In genomic region chr10:59978401-59978800, GRCm38 (mm10) we compare ENCODE assay signal across 10 mouse cellular contexts. TPM values are rescaled to one million over a fixed set of nuclear protein-coding genes. Genes with fewer than 3 reads are reported as not detected.
DNase-seq lines count a peak whose midpoint lies in the region; ATAC-seq and TF ChIP-seq lines count a peak whose summit lies in the region.
"Had no signal": no experiment of that assay in that cellular context is flagged by ENCODE, and none has a peak within 500 bp of the region (broad histone marks: within the 10 kb centered on the region; RNA-seq: fewer than 3 reads in every experiment).

No protein-coding gene starts in this region.

- DNase-seq in lung, embryonic 14.5 days = no peak
- DNase-seq in lung, postnatal 25 days (ENCODE audit: low spot score) = no peak
- DNase-seq in forebrain, postnatal 0 days = no peak
- DNase-seq in cerebellum, postnatal 14 days = no peak
- DNase-seq in cerebellum, adult 9-10 months = no peak
- DNase-seq: liver, embryonic 13.5 days had no signal

- no peak for TF ChIP-seq CTCF in lung, embryonic 14.5 days (IDR thresholded peaks at IDR 0.05; ENCODE audit: low read depth)
- no peak for TF ChIP-seq CTCF in forebrain, postnatal 0 days (IDR thresholded peaks at IDR 0.05; ENCODE audit: low read depth)
- TF ChIP-seq CTCF in olfactory bulb, adult 2 months (IDR thresholded peaks at IDR 0.05; ENCODE audit: insufficient read depth, low read depth, low read length) = no peak

- no peak overlapping the region for H3K4me2 ChIP-seq in lung, embryonic 14.5 days
- no peak overlapping the region for H3K4me2 ChIP-seq in forebrain, postnatal 0 days (ENCODE audit: low read depth)
- H3K4me2 ChIP-seq in limb, embryonic 12.5 days = no peak overlapping the region
- H3K4me2 ChIP-seq: liver, embryonic 13.5 days had no signal

- H3K4me3 ChIP-seq in lung, embryonic 14.5 days (ENCODE audit: low read depth, low read length) = no peak overlapping the region
- no peak overlapping the region for H3K4me3 ChIP-seq in forebrain, postnatal 0 days (ENCODE audit: low read depth, low read length)
- H3K4me3 ChIP-seq in limb, embryonic 12.5 days (replicated peaks) = no peak overlapping the region
- H3K4me3 ChIP-seq in olfactory bulb, adult 2 months (ENCODE audit: insufficient read depth, low read depth, low read length) = no peak overlapping the region
- H3K4me3 ChIP-seq: erythroblast, embryonic 14.5 days; liver, embryonic 13.5 days had no signal

- no peaks in the 10 kb centered on the region for H3K27me3 ChIP-seq in lung, embryonic 14.5 days (ENCODE audit: insufficient read depth, low read length)
- no peaks in the 10 kb centered on the region for H3K27me3 ChIP-seq in forebrain, postnatal 0 days (ENCODE audit: insufficient read depth, low read length)
- H3K27me3 ChIP-seq in limb, embryonic 12.5 days = no peaks in the 10 kb centered on the region
- H3K27me3 ChIP-seq: liver, embryonic 13.5 days had no signal

- H3K9me3 ChIP-seq in lung, embryonic 14.5 days (ENCODE audit: low read depth, low read length) = no peaks in the 10 kb centered on the region
- H3K9me3 ChIP-seq in forebrain, postnatal 0 days (ENCODE audit: low read length) = no peaks in the 10 kb centered on the region
- no peaks in the 10 kb centered on the region for H3K9me3 ChIP-seq in limb, embryonic 12.5 days
- H3K9me3 ChIP-seq: liver, embryonic 13.5 days had no signal

- peak overlapping the region; percentile 63; the same call in 1 of the 2 replicates for H3K27ac ChIP-seq in lung, embryonic 14.5 days (ENCODE audit: low read depth)
- H3K27ac ChIP-seq in forebrain, postnatal 0 days (ENCODE audit: low read depth, low read length) = peak overlapping the region; percentile 66
- peak overlapping the region; percentile 69; the same call in 1 of the 2 replicates for H3K27ac ChIP-seq in limb, embryonic 12.5 days
- peak overlapping the region; percentile 94 for H3K27ac ChIP-seq in olfactory bulb, adult 2 months (ENCODE audit: insufficient read depth, low read depth, low read length)
- H3K27ac ChIP-seq: liver, embryonic 13.5 days had no signal

- no peak overlapping the region for H3K9ac ChIP-seq in lung, embryonic 14.5 days
- no peak overlapping the region for H3K9ac ChIP-seq in forebrain, postnatal 0 days
- H3K9ac ChIP-seq in limb, embryonic 12.5 days (replicated peaks) = 0 out of 2 replicates have a peak overlapping the region, but pooled peaks have one; percentile 23
- H3K9ac ChIP-seq: liver, embryonic 13.5 days had no signal

- no peak for ATAC-seq in lung, embryonic 14.5 days (ENCODE audit: insufficient read depth)
- no peak for ATAC-seq in forebrain, postnatal 0 days
- no peak for ATAC-seq in limb, embryonic 12.5 days (ENCODE audit: insufficient number of reproducible peaks, insufficient read depth, low FRiP score, low TSS enrichment, low read depth)
- ATAC-seq in erythroid progenitor cell, adult 5-6 weeks (replicated peaks; ENCODE audit: low FRiP score, poor library complexity, severe bottlenecking) = no peak

- H3K36me3 ChIP-seq in lung, embryonic 14.5 days (ENCODE audit: insufficient read depth) = no peaks in the 10 kb centered on the region
- H3K36me3 ChIP-seq in forebrain, postnatal 0 days (ENCODE audit: insufficient read depth) = no peaks in the 10 kb centered on the region
- H3K36me3 ChIP-seq in limb, embryonic 12.5 days = no peaks in the 10 kb centered on the region; the same call in 1 of the 2 replicates
- H3K36me3 ChIP-seq: liver, embryonic 13.5 days had no signal

- peaks cover 35% of the 10 kb centered on the region for H3K4me1 ChIP-seq in lung, embryonic 14.5 days (ENCODE audit: insufficient read depth)
- peaks cover 8% of the 10 kb centered on the region; the same call in 1 of the 2 replicates for H3K4me1 ChIP-seq in forebrain, postnatal 0 days (ENCODE audit: insufficient read depth)
- peaks cover 48% of the 10 kb centered on the region for H3K4me1 ChIP-seq in limb, embryonic 12.5 days (replicated peaks)
- peaks cover 44% of the 10 kb centered on the region for H3K4me1 ChIP-seq in olfactory bulb, adult 2 months (ENCODE audit: control insufficient read depth, insufficient read depth, low read length)

- no peak for TF ChIP-seq POLR2A in olfactory bulb, adult 2 months (IDR thresholded peaks at IDR 0.05; ENCODE audit: insufficient read depth, low read depth, low read length)

- WGBS in lung, embryonic 14.5 days = 48% methylated on average over 2 of the region's 2 CpGs
- 69% methylated on average over 2 of the region's 2 CpGs for WGBS in forebrain, postnatal 0 days
- WGBS in limb, embryonic 12.5 days = 64% methylated on average over 2 of the region's 2 CpGs
- 42% methylated on average over 2 of the region's 2 CpGs for WGBS in olfactory bulb, adult 2 months

RNA-seq across cellular contexts. Expression of gene Ascc1, which starts 24.2 kb away (rescaled TPM):
- 34.7 and 35.3 TPM in 2 replicates for polyA plus RNA-seq in lung, embryonic 14.5 days (2014; fragmentation: Nextera tagmentation; extraction: Ambion mirVana)
- 20.0 and 24.3 TPM in 2 replicates for total RNA-seq in forebrain, postnatal 0 days (2014; rRNA removed)
- polyA plus RNA-seq in forebrain, postnatal 0 days (2015; fragmentation: Nextera tagmentation; extraction: Ambion mirVana) = 43.8 and 50.5 TPM in 2 replicates
- polyA plus RNA-seq in limb, embryonic 12.5 days (2016; fragmentation: Nextera tagmentation; extraction: Ambion mirVana) = 44.2 and 46.7 TPM in 2 replicates
- not detected in 2 replicates for polyA plus RNA-seq in olfactory bulb, adult 2 months (2012; ENCODE audit: insufficient read depth, insufficient read length, low replicate concordance, missing spikeins)
- total RNA-seq in erythroid progenitor cell, adult 5-6 weeks (2015; ENCODE audit: low replicate concordance) = 11.3 and 21.6 TPM in 2 replicates
- total RNA-seq in erythroid progenitor cell, adult 5-6 weeks (2017; ENCODE audit: low replicate concordance) = 9.6 and 22.6 TPM in 2 replicates

RNA-seq across cellular contexts. Expression of gene Anapc16, which starts 24.5 kb away (rescaled TPM):
- 108 and 109 TPM in 2 replicates for polyA plus RNA-seq in lung, embryonic 14.5 days (2014; fragmentation: Nextera tagmentation; extraction: Ambion mirVana)
- total RNA-seq in forebrain, postnatal 0 days (2014; rRNA removed) = 98.6 and 115 TPM in 2 replicates
- polyA plus RNA-seq in forebrain, postnatal 0 days (2015; fragmentation: Nextera tagmentation; extraction: Ambion mirVana) = 109 and 117 TPM in 2 replicates
- polyA plus RNA-seq in limb, embryonic 12.5 days (2016; fragmentation: Nextera tagmentation; extraction: Ambion mirVana) = 126 and 132 TPM in 2 replicates
- not detected in 2 replicates for polyA plus RNA-seq in olfactory bulb, adult 2 months (2012; ENCODE audit: insufficient read depth, insufficient read length, low replicate concordance, missing spikeins)
- 42.5 and 54.5 TPM in 2 replicates for total RNA-seq in erythroid progenitor cell, adult 5-6 weeks (2015; ENCODE audit: low replicate concordance)
- 34.0 and 36.5 TPM in 2 replicates for total RNA-seq in erythroid progenitor cell, adult 5-6 weeks (2017; ENCODE audit: low replicate concordance)

RNA-seq across cellular contexts. Expression of gene Ddit4, which starts 26.8 kb away (rescaled TPM):
- polyA plus RNA-seq in lung, embryonic 14.5 days (2014; fragmentation: Nextera tagmentation; extraction: Ambion mirVana) = 3.0 and 3.5 TPM in 2 replicates
- 40.0 and 40.7 TPM in 2 replicates for total RNA-seq in forebrain, postnatal 0 days (2014; rRNA removed)
- 52.9 and 57.8 TPM in 2 replicates for polyA plus RNA-seq in forebrain, postnatal 0 days (2015; fragmentation: Nextera tagmentation; extraction: Ambion mirVana)
- 90.7 and 91.8 TPM in 2 replicates for polyA plus RNA-seq in limb, embryonic 12.5 days (2016; fragmentation: Nextera tagmentation; extraction: Ambion mirVana)
- polyA plus RNA-seq in olfactory bulb, adult 2 months (2012; ENCODE audit: insufficient read depth, insufficient read length, low replicate concordance, missing spikeins) = 264 TPM in 1 of 2 replicates, not detected in the other
- 0.72 and 3.8 TPM in 2 replicates for total RNA-seq in erythroid progenitor cell, adult 5-6 weeks (2015; ENCODE audit: low replicate concordance)
- 1.9 TPM in 1 of 2 replicates, not detected in the other for total RNA-seq in erythroid progenitor cell, adult 5-6 weeks (2017; ENCODE audit: low replicate concordance)

Comparison
In these comparisons a context has a peak if more than half of its experiments do, and no peak if none do; other contexts are left out.
1. RNA of gene Ascc1, which starts 24.2 kb away (polyA plus RNA-seq): 43.8 to 50.5 TPM in forebrain, postnatal 0 days, 44.2 to 46.7 TPM in limb, embryonic 12.5 days and 34.7 to 35.3 TPM in lung, embryonic 14.5 days; not detected in olfactory bulb, adult 2 months; every median in the first group is over 10 times any median in the second.
2. RNA of gene Ddit4, which starts 26.8 kb away (polyA plus RNA-seq): 264 TPM in olfactory bulb, adult 2 months, 90.7 to 91.8 TPM in limb, embryonic 12.5 days and 52.9 to 57.8 TPM in forebrain, postnatal 0 days; 3.0 to 3.5 TPM in lung, embryonic 14.5 days; every median in the first group is over 10 times any median in the second.
3. Peak in every context shown above with its lines, with median percentiles within 50 percentile points of each other: H3K27ac ChIP-seq.